Mouse (Mus musculus) right cerebral cortex, postnatal 36 days (tissue): ENCODE data around the gene Shd.

Source experiments
- DNase-seq, 2 experiments: peaks; one replicate each; pipeline ENCODE4 v3.0.0; 2022; ENCODE audit warnings: low spot score in 2 of 2, mixed read lengths in 1 of 2

The Shd gene

GRCm38 (mm10) chr17:55958918-55959728 lies 11.1 kb upstream of the Shd start, which contains the start of gene Yju2:
Gene Yju2 (plus strand): TSS chr17:55959099.
- peak; percentile 91 to 94 for DNase-seq

- DNase-seq, result no peak
These were observed 10.1 kb upstream of the Shd start for GRCm38 (mm10) chr17:55959946-55960740.

GRCm38 (mm10) chr17:55960791-55961190 lies 9.5 kb upstream of the Shd start:
- no peak for DNase-seq

GRCm38 (mm10) chr17:55961631-55962030 lies 8.6 kb upstream of the Shd start:
- no peak for DNase-seq

- no peak for DNase-seq
These were observed 7.1 kb upstream of the Shd start for GRCm38 (mm10) chr17:55963171-55963570.

- DNase-seq, result no peak
These were observed 5.8 kb upstream of the Shd start for GRCm38 (mm10) chr17:55964496-55964895.

- DNase-seq, result no peak
These were observed 5.3 kb upstream of the Shd start for GRCm38 (mm10) chr17:55964996-55965395.

GRCm38 (mm10) chr17:55967186-55967585 lies 3.1 kb upstream of the Shd start:
- no peak for DNase-seq

GRCm38 (mm10) chr17:55968210-55968609 lies 2.1 kb upstream of the Shd start:
- DNase-seq, result no peak

GRCm38 (mm10) chr17:55969560-55969959 lies 707 bp upstream of the Shd start:
- DNase-seq, result no peak

GRCm38 (mm10) chr17:55971453-55971852 lies 1.2 kb downstream of the Shd start:
- DNase-seq, result no peak

- peak in 1 of 2 experiments; percentile 64 for DNase-seq
These were observed 6.1 kb downstream of the Shd start for GRCm38 (mm10) chr17:55976255-55976862.

GRCm38 (mm10) chr17:55977301-55977700 lies 7.0 kb downstream of the Shd start:
- DNase-seq, result no peak

- peak; percentile 80 to 81 for DNase-seq
These were observed 16.0 kb downstream of the Shd start, which contains the start of gene Fsd1 for GRCm38 (mm10) chr17:55986030-55986961. Gene Fsd1 (plus strand): TSS chr17:55986509.

GRCm38 (mm10) chr17:55990278-55990898 lies 20.1 kb downstream of the Shd start:
- DNase-seq, result no peak

GRCm38 (mm10) chr17:55996007-55996406 lies 25.7 kb downstream of the Shd start:
- DNase-seq, result no peak

- no peak for DNase-seq
These were observed 29.7 kb downstream of the Shd start for GRCm38 (mm10) chr17:55999794-56000499.

GRCm38 (mm10) chr17:56003000-56003399 lies 32.7 kb downstream of the Shd start:
- no peak for DNase-seq

GRCm38 (mm10) chr17:56005415-56006061 lies 35.3 kb downstream of the Shd start, which contains the start of the genes Stap2 and Mpnd:
Gene Stap2 (minus strand): TSS chr17:56005584.
Gene Mpnd (plus strand): TSS chr17:56005711.
- no peak for DNase-seq
